Mouse (Mus musculus): ENCODE measurements around the gene Tnfsf18. TPM values are rescaled to one million over a fixed set of nuclear protein-coding genes. Genes with fewer than 3 reads are reported as not detected.

Gene Tnfsf18
- polyA plus RNA-seq (2014; fragmentation: Nextera tagmentation; extraction: Ambion mirVana): not detected in 2 replicates

GRCm38 (mm10) chr1:161494343-161494742, at the start of gene Tnfsf18:
Tnfsf18 (plus strand) TSS chr1:161494655.
- Histone ChIP-seq H3K9me3 (ENCODE audit: control insufficient read depth, low read length) (no peaks in the 10 kb centered on the region), H3K27me3 (ENCODE audit: control insufficient read depth, insufficient read depth, low read length) (no peaks in the 10 kb centered on the region), H3K27ac (replicated peaks; ENCODE audit: low read depth, low read length) (no peak within 1 kb of the TSS), H3K4me3 (replicated peaks; ENCODE audit: low read depth, low read length) (no peak within 1 kb of the TSS), H3K36me3 (ENCODE audit: control insufficient read depth, insufficient read depth, low read length) (no peaks in the 10 kb centered on the region), H3K4me1 (ENCODE audit: control insufficient read depth, insufficient read depth, low read length) (no peaks in the 10 kb centered on the region), H3K4me2 (ENCODE audit: low read length) (no peak within 1 kb of the TSS), H3K9ac (replicated peaks; ENCODE audit: low read length) (no peak within 1 kb of the TSS)
- ATAC-seq (ENCODE audit: low FRiP score, low TSS enrichment) (no peak), DNase-seq (peak; percentile 49)
- 61% methylated on average over 8 of the region's 8 CpGs for WGBS

GRCm38 (mm10) chr1:161444858-161445257, 49.6 kb upstream of the Tnfsf18 start:
- ATAC-seq (ENCODE audit: low FRiP score, low TSS enrichment): no peak
- Histone ChIP-seq H3K27ac (replicated peaks; ENCODE audit: low read depth, low read length) (no peak overlapping the region), H3K4me1 (ENCODE audit: control insufficient read depth, insufficient read depth, low read length) (no peaks in the 10 kb centered on the region), H3K36me3 (ENCODE audit: control insufficient read depth, insufficient read depth, low read length) (no peaks in the 10 kb centered on the region), H3K4me3 (replicated peaks; ENCODE audit: low read depth, low read length) (no peak overlapping the region), H3K27me3 (ENCODE audit: control insufficient read depth, insufficient read depth, low read length) (no peaks in the 10 kb centered on the region), H3K9me3 (ENCODE audit: control insufficient read depth, low read length) (no peaks in the 10 kb centered on the region), H3K9ac (replicated peaks; ENCODE audit: low read length) (no peak overlapping the region), H3K4me2 (ENCODE audit: low read length) (no peak overlapping the region)
- 64% methylated on average over 7 of the region's 7 CpGs for WGBS
- no peak for DNase-seq

- ATAC-seq (ENCODE audit: low FRiP score, low TSS enrichment): no peak
- H3K36me3 ChIP-seq (ENCODE audit: control insufficient read depth, insufficient read depth, low read length): no peaks in the 10 kb centered on the region
- DNase-seq: no peak
- no peaks in the 10 kb centered on the region for H3K27me3 ChIP-seq (ENCODE audit: control insufficient read depth, insufficient read depth, low read length)
- no peak overlapping the region for H3K4me2 ChIP-seq (ENCODE audit: low read length)
- no peaks in the 10 kb centered on the region for H3K4me1 ChIP-seq (ENCODE audit: control insufficient read depth, insufficient read depth, low read length)
- H3K9me3 ChIP-seq (ENCODE audit: control insufficient read depth, low read length): no peaks in the 10 kb centered on the region
- no peak overlapping the region for H3K9ac ChIP-seq (replicated peaks; ENCODE audit: low read length)
- no peak overlapping the region for H3K27ac ChIP-seq (replicated peaks; ENCODE audit: low read depth, low read length)
- 53% methylated on average over 3 of the region's 3 CpGs for WGBS
- no peak overlapping the region for H3K4me3 ChIP-seq (replicated peaks; ENCODE audit: low read depth, low read length)
These were observed 42.7 kb upstream of the Tnfsf18 start for GRCm38 (mm10) chr1:161451683-161452245.

GRCm38 (mm10) chr1:161452250-161452649, 42.2 kb upstream of the Tnfsf18 start:
- Histone ChIP-seq H3K4me2 (ENCODE audit: low read length) (no peak overlapping the region), H3K27ac (replicated peaks; ENCODE audit: low read depth, low read length) (no peak overlapping the region), H3K9ac (replicated peaks; ENCODE audit: low read length) (no peak overlapping the region), H3K4me3 (replicated peaks; ENCODE audit: low read depth, low read length) (no peak overlapping the region), H3K9me3 (ENCODE audit: control insufficient read depth, low read length) (no peaks in the 10 kb centered on the region), H3K27me3 (ENCODE audit: control insufficient read depth, insufficient read depth, low read length) (no peaks in the 10 kb centered on the region), H3K4me1 (ENCODE audit: control insufficient read depth, insufficient read depth, low read length) (no peaks in the 10 kb centered on the region), H3K36me3 (ENCODE audit: control insufficient read depth, insufficient read depth, low read length) (no peaks in the 10 kb centered on the region)
- ATAC-seq (ENCODE audit: low FRiP score, low TSS enrichment) (no peak), DNase-seq (no peak)
- WGBS: 94% methylated on average over 1 of the region's 1 CpGs

GRCm38 (mm10) chr1:161463388-161464085, 30.9 kb upstream of the Tnfsf18 start:
- DNase-seq: peak; percentile 17
- no peak overlapping the region for H3K27ac ChIP-seq (replicated peaks; ENCODE audit: low read depth, low read length)

GRCm38 (mm10) chr1:161477221-161477620, 17.2 kb upstream of the Tnfsf18 start:
- no peaks in the 10 kb centered on the region for H3K9me3 ChIP-seq (ENCODE audit: control insufficient read depth, low read length)
- WGBS: 87% methylated on average over 3 of the region's 3 CpGs
- ATAC-seq (ENCODE audit: low FRiP score, low TSS enrichment): no peak
- no peaks in the 10 kb centered on the region for H3K4me1 ChIP-seq (ENCODE audit: control insufficient read depth, insufficient read depth, low read length)
- H3K4me3 ChIP-seq (replicated peaks; ENCODE audit: low read depth, low read length): no peak overlapping the region
- H3K36me3 ChIP-seq (ENCODE audit: control insufficient read depth, insufficient read depth, low read length): no peaks in the 10 kb centered on the region
- no peak overlapping the region for H3K27ac ChIP-seq (replicated peaks; ENCODE audit: low read depth, low read length)
- DNase-seq: no peak
- no peak overlapping the region for H3K4me2 ChIP-seq (ENCODE audit: low read length)
- H3K27me3 ChIP-seq (ENCODE audit: control insufficient read depth, insufficient read depth, low read length): no peaks in the 10 kb centered on the region
- H3K9ac ChIP-seq (replicated peaks; ENCODE audit: low read length): no peak overlapping the region

More at GRCm38 (mm10) chr1:161463388-161464085, 30.9 kb upstream of the Tnfsf18 start:
- H3K4me1 ChIP-seq (ENCODE audit: control insufficient read depth, insufficient read depth, low read length): no peaks in the 10 kb centered on the region
- no peak overlapping the region for H3K9ac ChIP-seq (replicated peaks; ENCODE audit: low read length)
- no peaks in the 10 kb centered on the region for H3K9me3 ChIP-seq (ENCODE audit: control insufficient read depth, low read length)
- H3K36me3 ChIP-seq (ENCODE audit: control insufficient read depth, insufficient read depth, low read length): no peaks in the 10 kb centered on the region
- no peak overlapping the region for H3K4me2 ChIP-seq (ENCODE audit: low read length)
- H3K4me3 ChIP-seq (replicated peaks; ENCODE audit: low read depth, low read length): no peak overlapping the region
- 58% methylated on average over 2 of the region's 2 CpGs for WGBS
- no peaks in the 10 kb centered on the region for H3K27me3 ChIP-seq (ENCODE audit: control insufficient read depth, insufficient read depth, low read length)
- no peak for ATAC-seq (ENCODE audit: low FRiP score, low TSS enrichment)

- WGBS: 91% methylated on average over 1 of the region's 1 CpGs
- no peak overlapping the region for H3K4me2 ChIP-seq (ENCODE audit: low read length)
- no peak overlapping the region for H3K9ac ChIP-seq (replicated peaks; ENCODE audit: low read length)
- no peak for ATAC-seq (ENCODE audit: low FRiP score, low TSS enrichment)
- H3K36me3 ChIP-seq (ENCODE audit: control insufficient read depth, insufficient read depth, low read length): no peaks in the 10 kb centered on the region
- no peak overlapping the region for H3K4me3 ChIP-seq (replicated peaks; ENCODE audit: low read depth, low read length)
- no peaks in the 10 kb centered on the region for H3K9me3 ChIP-seq (ENCODE audit: control insufficient read depth, low read length)
- H3K4me1 ChIP-seq (ENCODE audit: control insufficient read depth, insufficient read depth, low read length): no peaks in the 10 kb centered on the region
- H3K27ac ChIP-seq (replicated peaks; ENCODE audit: low read depth, low read length): no peak overlapping the region
- no peak for DNase-seq
- H3K27me3 ChIP-seq (ENCODE audit: control insufficient read depth, insufficient read depth, low read length): no peaks in the 10 kb centered on the region
These were observed 14.6 kb upstream of the Tnfsf18 start for GRCm38 (mm10) chr1:161479854-161480253.

- H3K4me2 ChIP-seq (ENCODE audit: low read length): no peak overlapping the region
- no peaks in the 10 kb centered on the region for H3K4me1 ChIP-seq (ENCODE audit: control insufficient read depth, insufficient read depth, low read length)
- DNase-seq (no peak), ATAC-seq (ENCODE audit: low FRiP score, low TSS enrichment) (no peak)
- H3K9ac ChIP-seq (replicated peaks; ENCODE audit: low read length): no peak overlapping the region
- H3K36me3 ChIP-seq (ENCODE audit: control insufficient read depth, insufficient read depth, low read length): no peaks in the 10 kb centered on the region
- no peak overlapping the region for H3K27ac ChIP-seq (replicated peaks; ENCODE audit: low read depth, low read length)
- H3K27me3 ChIP-seq (ENCODE audit: control insufficient read depth, insufficient read depth, low read length): no peaks in the 10 kb centered on the region
- WGBS: 94% methylated on average over 3 of the region's 3 CpGs
- H3K4me3 ChIP-seq (replicated peaks; ENCODE audit: low read depth, low read length): no peak overlapping the region
- H3K9me3 ChIP-seq (ENCODE audit: control insufficient read depth, low read length): no peaks in the 10 kb centered on the region
These were observed 12.2 kb upstream of the Tnfsf18 start for GRCm38 (mm10) chr1:161482211-161482610.

GRCm38 (mm10) chr1:161487069-161487468, 7.4 kb upstream of the Tnfsf18 start:
- DNase-seq (no peak), ATAC-seq (ENCODE audit: low FRiP score, low TSS enrichment) (no peak)
- Histone ChIP-seq H3K27ac (replicated peaks; ENCODE audit: low read depth, low read length) (no peak overlapping the region), H3K9ac (replicated peaks; ENCODE audit: low read length) (no peak overlapping the region), H3K4me1 (ENCODE audit: control insufficient read depth, insufficient read depth, low read length) (no peaks in the 10 kb centered on the region), H3K9me3 (ENCODE audit: control insufficient read depth, low read length) (no peaks in the 10 kb centered on the region), H3K4me3 (replicated peaks; ENCODE audit: low read depth, low read length) (no peak overlapping the region), H3K4me2 (ENCODE audit: low read length) (no peak overlapping the region), H3K27me3 (ENCODE audit: control insufficient read depth, insufficient read depth, low read length) (no peaks in the 10 kb centered on the region), H3K36me3 (ENCODE audit: control insufficient read depth, insufficient read depth, low read length) (no peaks in the 10 kb centered on the region)
- 87% methylated on average over 5 of the region's 5 CpGs for WGBS

Data from midbrain, embryonic 14.5 days (tissue).